8 mouse cellular contexts compared by ENCODE assay signal in the genomic region with DNA sequence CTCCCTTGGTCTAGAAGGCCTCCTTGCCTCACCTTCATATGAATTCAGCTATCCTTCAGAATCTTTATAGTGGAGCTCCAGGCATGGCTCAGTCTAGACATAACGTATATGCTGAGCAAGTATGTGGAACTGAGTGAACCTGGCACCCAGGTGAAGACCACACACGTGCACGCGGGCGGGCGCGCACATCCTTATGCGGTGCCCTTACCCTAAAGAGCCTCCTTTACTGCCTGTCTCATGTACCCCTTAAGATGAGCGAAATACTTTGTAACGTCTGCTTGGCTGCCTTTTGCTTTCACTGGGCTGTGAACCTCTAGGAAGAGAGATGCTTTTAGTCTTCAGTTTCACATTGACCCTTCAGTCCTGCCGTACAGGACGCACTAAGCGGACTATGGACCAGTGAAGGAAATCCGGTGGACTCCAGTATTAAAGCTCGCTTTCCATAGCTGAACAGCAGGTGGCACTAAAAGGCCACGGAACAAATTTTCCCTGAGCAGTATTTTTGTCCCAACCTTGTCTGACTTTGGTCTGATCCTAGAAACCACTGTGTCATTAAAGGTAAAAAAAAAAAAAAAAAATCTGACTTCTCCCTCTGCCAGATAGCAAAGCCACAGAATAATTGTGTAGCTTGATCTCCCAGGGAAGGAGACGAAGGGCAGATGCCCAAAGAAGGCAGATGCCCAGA. TPM values are rescaled to one million over a fixed set of nuclear protein-coding genes. Genes with fewer than 3 reads are reported as not detected.
DNase-seq lines count a peak whose midpoint lies in the region; ATAC-seq and TF ChIP-seq lines count a peak whose summit lies in the region.

No protein-coding gene starts in this region.

- 59% methylated on average over 17 of the region's 17 CpGs for WGBS in heart, embryonic 12.5 days
- whole genome bisulfite sequencing in embryonic facial prominence, embryonic 13.5 days, result 51% methylated on average over 17 of the region's 17 CpGs
- whole genome bisulfite sequencing in liver, embryonic 13.5 days (ENCODE audit: insufficient replicate concordance), result 52% methylated on average over 17 of the region's 17 CpGs
- WGBS in small intestine, adult 2 months, result 52% methylated on average over 17 of the region's 17 CpGs

- peaks cover 5% of the 10 kb centered on the region for H3K4me1 ChIP-seq in heart, embryonic 12.5 days (replicated peaks)
- H3K4me1 ChIP-seq in embryonic facial prominence, embryonic 13.5 days, result peaks cover 36% of the 10 kb centered on the region
- peaks cover 8% of the 10 kb centered on the region for H3K4me1 ChIP-seq in liver, embryonic 13.5 days (replicated peaks)
- H3K4me1 ChIP-seq in small intestine, adult 2 months (ENCODE audit: control insufficient read depth, insufficient read depth, insufficient read length, low read length), result no peaks in the 10 kb centered on the region; the same call in 1 of the 2 replicates

- no peaks in the 10 kb centered on the region for H3K36me3 ChIP-seq in heart, embryonic 12.5 days
- no peaks in the 10 kb centered on the region for H3K36me3 ChIP-seq in embryonic facial prominence, embryonic 13.5 days
- H3K36me3 ChIP-seq in liver, embryonic 13.5 days, result no peaks in the 10 kb centered on the region
- H3K36me3 ChIP-seq in small intestine, adult 2 months (ENCODE audit: control insufficient read depth, insufficient read depth, low read length), result no peaks in the 10 kb centered on the region

- H3K9ac ChIP-seq in heart, embryonic 12.5 days, result no peak overlapping the region
- no peak overlapping the region for H3K9ac ChIP-seq in embryonic facial prominence, embryonic 13.5 days
- H3K9ac ChIP-seq in liver, embryonic 13.5 days, result no peak overlapping the region

- no peak for ATAC-seq in heart, embryonic 12.5 days (ENCODE audit: insufficient number of reproducible peaks, low FRiP score)
- ATAC-seq in embryonic facial prominence, embryonic 13.5 days (ENCODE audit: insufficient number of reproducible peaks, insufficient read depth, low FRiP score, low TSS enrichment, low read depth), result no peak
- no peak for ATAC-seq in liver, embryonic 13.5 days (ENCODE audit: low read depth)

- H3K4me2 ChIP-seq in heart, embryonic 12.5 days, result no peak overlapping the region
- H3K4me2 ChIP-seq in embryonic facial prominence, embryonic 13.5 days, result no peak overlapping the region
- no peak overlapping the region for H3K4me2 ChIP-seq in liver, embryonic 13.5 days

- H3K9me3 ChIP-seq in heart, embryonic 12.5 days (replicated peaks), result no peaks in the 10 kb centered on the region
- H3K9me3 ChIP-seq in embryonic facial prominence, embryonic 13.5 days, result 0 out of 2 replicates have a peak, but pooled peaks cover under 1% of the 10 kb centered on the region
- no peaks in the 10 kb centered on the region for H3K9me3 ChIP-seq in liver, embryonic 13.5 days (replicated peaks)

- TF ChIP-seq POLR2A in small intestine, adult 2 months (IDR thresholded peaks at IDR 0.05; ENCODE audit: low read depth, low read length), result no peak

- H3K27ac ChIP-seq in heart, embryonic 12.5 days (ENCODE audit: poor library complexity, severe bottlenecking), result no peak overlapping the region
- H3K27ac ChIP-seq in embryonic facial prominence, embryonic 13.5 days, result peak overlapping the region; percentile 62; the same call in 1 of the 2 replicates
- no peak overlapping the region for H3K27ac ChIP-seq in liver, embryonic 13.5 days
- H3K27ac ChIP-seq in small intestine, adult 2 months (ENCODE audit: insufficient read depth, low read depth, low read length), result no peak overlapping the region

- no peak overlapping the region for H3K4me3 ChIP-seq in heart, embryonic 12.5 days
- H3K4me3 ChIP-seq in embryonic facial prominence, embryonic 13.5 days, result no peak overlapping the region
- no peak overlapping the region for H3K4me3 ChIP-seq in liver, embryonic 13.5 days (replicated peaks)
- no peak overlapping the region for H3K4me3 ChIP-seq in small intestine, adult 2 months (ENCODE audit: low read depth, low read length)

- no peaks in the 10 kb centered on the region for H3K27me3 ChIP-seq in heart, embryonic 12.5 days (replicated peaks)
- H3K27me3 ChIP-seq in embryonic facial prominence, embryonic 13.5 days, result no peaks in the 10 kb centered on the region
- H3K27me3 ChIP-seq in liver, embryonic 13.5 days, result no peaks in the 10 kb centered on the region
- no peaks in the 10 kb centered on the region for H3K27me3 ChIP-seq in small intestine, adult 2 months (ENCODE audit: control insufficient read depth, insufficient read depth, low read length)

- peak; percentile 38; the same call in 1 of the 2 replicates for TF ChIP-seq CTCF in small intestine, adult 2 months (IDR thresholded peaks at IDR 0.05; ENCODE audit: extremely low read depth, insufficient read length, insufficient replicate concordance, low read depth, low read length)

- peak; percentile 70 to 86 for DNase-seq in heart, adult 18-20 months
- DNase-seq in A20 (ENCODE audit: low read depth, low spot score), result peak; percentile 43
- DNase-seq in adrenal gland, postnatal 14 days, result peak; percentile 79
- DNase-seq in kidney, adult 8-10 months, result peak; percentile 67 to 82
- DNase-seq in liver, embryonic 13.5 days, result peak; percentile 7

RNA-seq across cellular contexts. Expression of a gene that starts 3.6 kb away (rescaled TPM):
- 10 to 100 TPM; 30.6 to 35.9 TPM for total RNA-seq in heart, adult 18-20 months (2021)
- polyA plus RNA-seq in heart, embryonic 12.5 days (2016; fragmentation: Nextera tagmentation; extraction: Ambion mirVana), result 39.9 and 40.5 TPM in 2 replicates
- total RNA-seq in adrenal gland, postnatal 14 days (2021), result 27.6 and 27.9 TPM in 2 replicates
- 49.5 and 54.1 TPM in 2 replicates for polyA plus RNA-seq in embryonic facial prominence, embryonic 13.5 days (2015; fragmentation: Nextera tagmentation; extraction: Ambion mirVana)
- polyA plus RNA-seq in liver, embryonic 13.5 days (2015; fragmentation: Nextera tagmentation; extraction: Ambion mirVana), result 27.7 and 32.0 TPM in 2 replicates
- polyA plus RNA-seq in small intestine, adult 2 months (2012; rRNA removed), result 4.8 and 10.5 TPM in 2 replicates

RNA-seq across cellular contexts. Expression of a gene that starts 3.9 kb away (rescaled TPM):
- total RNA-seq in heart, adult 18-20 months (2021), result under 1 TPM; 0.45 to 0.46 TPM
- polyA plus RNA-seq in heart, embryonic 12.5 days (2016; fragmentation: Nextera tagmentation; extraction: Ambion mirVana), result 6.1 and 6.8 TPM in 2 replicates
- 2.0 and 2.4 TPM in 2 replicates for total RNA-seq in adrenal gland, postnatal 14 days (2021)
- 7.6 and 9.6 TPM in 2 replicates for polyA plus RNA-seq in embryonic facial prominence, embryonic 13.5 days (2015; fragmentation: Nextera tagmentation; extraction: Ambion mirVana)
- polyA plus RNA-seq in liver, embryonic 13.5 days (2015; fragmentation: Nextera tagmentation; extraction: Ambion mirVana), result 5.7 and 7.0 TPM in 2 replicates
- 0.62 and 1.1 TPM in 2 replicates for polyA plus RNA-seq in small intestine, adult 2 months (2012; rRNA removed)

RNA-seq across cellular contexts. Expression of a gene that starts 34.3 kb away (rescaled TPM):
- total RNA-seq in heart, adult 18-20 months (2021), result 10 to 100 TPM; 12.0 to 13.2 TPM
- polyA plus RNA-seq in heart, embryonic 12.5 days (2016; fragmentation: Nextera tagmentation; extraction: Ambion mirVana), result 2.6 and 2.9 TPM in 2 replicates
- 8.9 and 10.7 TPM in 2 replicates for total RNA-seq in adrenal gland, postnatal 14 days (2021)
- 8.3 and 12.2 TPM in 2 replicates for polyA plus RNA-seq in embryonic facial prominence, embryonic 13.5 days (2015; fragmentation: Nextera tagmentation; extraction: Ambion mirVana)
- polyA plus RNA-seq in liver, embryonic 13.5 days (2015; fragmentation: Nextera tagmentation; extraction: Ambion mirVana), result 0.51 and 0.72 TPM in 2 replicates
- 4.6 and 10.2 TPM in 2 replicates for polyA plus RNA-seq in small intestine, adult 2 months (2012; rRNA removed)

RNA-seq across cellular contexts. Expression of a gene that starts 48.6 kb away (rescaled TPM):
- total RNA-seq in heart, adult 18-20 months (2021), result under 1 TPM in 1 of 2 experiments, not detected in 1; 0.87 TPM
- not detected in 2 replicates for polyA plus RNA-seq in heart, embryonic 12.5 days (2016; fragmentation: Nextera tagmentation; extraction: Ambion mirVana)
- 0.41 and 0.94 TPM in 2 replicates for total RNA-seq in adrenal gland, postnatal 14 days (2021)
- polyA plus RNA-seq in embryonic facial prominence, embryonic 13.5 days (2015; fragmentation: Nextera tagmentation; extraction: Ambion mirVana), result 3.2 and 5.7 TPM in 2 replicates
- polyA plus RNA-seq in liver, embryonic 13.5 days (2015; fragmentation: Nextera tagmentation; extraction: Ambion mirVana), result 0.19 TPM in 1 of 2 replicates, not detected in the other
- polyA plus RNA-seq in small intestine, adult 2 months (2012; rRNA removed), result 0.37 TPM in 1 of 2 replicates, not detected in the other

Comparison
In these comparisons a context has a peak if more than half of its experiments do, and no peak if none do; other contexts are left out.
1. DNase-seq: peak in every context shown above with its lines; median percentile 79 in adrenal gland, postnatal 14 days; 78 in heart, adult 18-20 months; 74 in kidney, adult 8-10 months; 43 in A20; 7 in liver, embryonic 13.5 days.